Mouse (Mus musculus) left cerebral cortex, adult 18-20 months (tissue): ENCODE data around the gene Nfkb2. TPM values are rescaled to one million over a fixed set of nuclear protein-coding genes. Genes with fewer than 3 reads are reported as not detected.

Source experiments
- DNase-seq, 2 experiments: peaks; one replicate each; pipeline ENCODE4 v3.0.0; 2021 to 2022; ENCODE audit warnings: low spot score in 2 of 2, mixed read lengths in 1 of 2
- total RNA-seq, 2 experiments: library from RNA; stranded (reverse); gene quantifications; 2 replicates each; pipeline ENCODE4 v1.2.3; 2021

Gene Nfkb2
- total RNA-seq, 2 experiments from 2014 or later, result 1.9 to 2.1 TPM

DNA sequence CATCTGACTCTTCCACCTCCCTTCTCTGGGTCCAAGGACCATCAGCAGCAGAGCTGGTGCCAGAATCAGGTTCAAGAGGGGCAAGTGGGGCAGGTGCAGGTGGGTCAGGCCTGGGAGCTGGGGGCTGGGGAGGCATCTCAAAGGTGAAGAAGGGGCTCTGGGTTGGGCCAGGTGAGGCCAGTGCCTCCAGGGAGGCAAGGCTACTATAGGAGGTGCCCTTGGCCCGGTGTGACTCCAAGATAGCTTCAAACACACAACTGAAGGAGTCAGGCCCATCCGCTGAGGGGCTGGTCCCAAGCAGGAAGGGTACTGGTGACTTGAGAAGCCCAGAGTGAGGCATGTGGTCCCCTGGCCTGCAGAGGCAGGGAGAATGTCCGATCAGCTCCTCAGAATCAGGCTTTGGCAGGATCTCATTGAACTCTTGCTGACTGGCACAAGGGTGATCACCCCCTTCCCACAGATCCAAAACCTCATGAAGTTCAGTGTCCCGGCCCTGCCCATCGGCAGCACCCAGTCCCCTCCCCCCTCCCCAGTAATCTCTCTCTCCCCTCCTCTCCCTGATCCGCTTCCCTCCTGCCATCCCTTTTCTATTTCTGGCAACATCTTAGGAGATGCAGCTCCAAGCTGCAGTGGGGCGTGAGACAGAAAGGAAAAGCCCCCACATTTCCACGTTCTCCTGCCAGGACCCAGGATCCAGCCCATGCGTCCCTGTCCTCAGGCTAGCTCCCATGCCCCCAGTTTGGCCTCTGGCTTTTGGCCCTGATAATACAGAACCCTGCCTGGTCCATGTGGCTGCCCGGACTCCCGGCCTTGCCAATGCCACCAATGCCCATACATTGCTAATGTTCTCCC is 18.2 kb downstream of the Nfkb2 start:
- no peak for DNase-seq

- DNase-seq, result no peak
Observed at GRCm38 (mm10) chr19:46322996-46323572, 19.0 kb downstream of the Nfkb2 start.

DNA sequence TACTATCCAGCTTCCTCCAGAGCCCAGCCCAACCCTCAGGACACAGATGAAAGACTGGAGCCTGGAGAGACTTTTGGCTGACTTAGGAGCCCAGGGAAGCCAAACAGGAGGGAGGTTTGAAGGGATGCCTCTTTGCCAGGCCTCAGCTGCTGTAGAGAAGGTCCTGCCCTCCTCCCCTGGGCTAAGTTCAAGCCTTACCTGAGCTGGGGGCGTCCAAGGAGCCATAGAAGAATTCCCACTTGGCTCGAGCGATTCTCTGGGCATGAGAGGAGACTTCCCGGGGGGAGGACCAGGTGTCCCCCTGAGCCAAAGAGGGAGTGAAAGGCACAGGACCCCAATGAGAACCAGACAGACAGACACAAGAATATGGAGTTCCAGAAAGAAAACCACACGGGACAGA is 19.6 kb downstream of the Nfkb2 start:
- DNase-seq, result no peak

GRCm38 (mm10) chr19:46324366-46324765 is 20.2 kb downstream of the Nfkb2 start:
- DNase-seq, result no peak

GRCm38 (mm10) chr19:46324918-46325317 is 20.8 kb downstream of the Nfkb2 start:
- no peak for DNase-seq

GRCm38 (mm10) chr19:46326019-46326755 is 22.1 kb downstream of the Nfkb2 start:
- DNase-seq, result no peak

DNA sequence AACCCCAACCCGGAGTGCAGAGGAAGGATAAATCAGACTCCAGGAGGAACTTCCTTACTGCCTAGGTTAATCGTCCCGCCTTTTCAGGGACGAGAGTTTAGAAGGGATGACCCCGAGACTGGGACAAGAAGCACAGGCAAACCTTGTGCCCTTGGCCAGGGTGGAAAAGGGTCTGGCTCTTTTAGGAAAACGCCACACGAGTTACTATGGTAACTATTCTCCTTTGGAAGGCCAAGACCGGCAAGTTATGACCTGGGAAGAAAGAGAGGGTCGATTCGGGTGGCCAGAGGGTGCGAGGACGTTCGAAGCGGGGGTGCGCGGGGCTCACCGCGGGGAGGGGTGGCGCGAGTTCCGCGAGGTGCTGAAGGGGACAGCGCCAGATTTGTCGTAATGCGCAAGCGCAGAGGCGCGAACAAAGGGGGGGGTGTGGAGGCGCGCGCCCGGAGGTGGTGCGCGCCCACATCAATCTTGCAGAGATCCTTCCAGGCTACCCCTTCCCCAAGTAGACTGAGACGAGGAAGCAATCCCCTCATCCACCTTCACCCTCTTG is 22.7 kb downstream of the Nfkb2 start, which contains the start of gene Psd:
Gene Psd, minus strand, starts transcription at position 401 of the 550 bp plus-strand sequence.
- DNase-seq, result peak; percentile 66 to 75

DNA sequence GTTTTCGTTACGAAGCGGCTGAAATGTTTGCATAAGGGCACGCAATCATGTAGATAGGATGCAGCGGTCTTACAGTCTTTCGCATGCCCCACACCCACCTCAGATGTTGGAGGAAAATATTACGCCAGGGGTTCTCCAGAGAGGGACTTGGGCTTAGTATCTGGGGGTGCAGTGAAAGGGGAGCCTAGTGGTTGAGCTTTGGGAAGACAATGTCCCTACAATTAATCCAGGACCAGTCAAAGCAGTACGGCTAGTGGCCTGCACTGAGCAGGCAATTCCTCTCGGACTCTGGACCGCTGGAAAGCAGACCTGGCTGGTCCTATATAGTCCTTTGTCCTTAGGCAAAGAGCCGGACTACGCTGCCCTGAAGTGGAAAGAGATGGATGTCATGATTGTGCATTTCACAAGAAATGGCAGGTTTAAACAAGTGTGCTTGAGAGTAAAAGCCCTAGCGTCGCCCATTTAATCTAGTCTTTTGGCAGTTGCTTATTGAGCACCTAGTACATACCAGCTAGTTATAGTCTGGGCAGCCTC is 23.5 kb downstream of the Nfkb2 start:
- DNase-seq, result no peak

DNA sequence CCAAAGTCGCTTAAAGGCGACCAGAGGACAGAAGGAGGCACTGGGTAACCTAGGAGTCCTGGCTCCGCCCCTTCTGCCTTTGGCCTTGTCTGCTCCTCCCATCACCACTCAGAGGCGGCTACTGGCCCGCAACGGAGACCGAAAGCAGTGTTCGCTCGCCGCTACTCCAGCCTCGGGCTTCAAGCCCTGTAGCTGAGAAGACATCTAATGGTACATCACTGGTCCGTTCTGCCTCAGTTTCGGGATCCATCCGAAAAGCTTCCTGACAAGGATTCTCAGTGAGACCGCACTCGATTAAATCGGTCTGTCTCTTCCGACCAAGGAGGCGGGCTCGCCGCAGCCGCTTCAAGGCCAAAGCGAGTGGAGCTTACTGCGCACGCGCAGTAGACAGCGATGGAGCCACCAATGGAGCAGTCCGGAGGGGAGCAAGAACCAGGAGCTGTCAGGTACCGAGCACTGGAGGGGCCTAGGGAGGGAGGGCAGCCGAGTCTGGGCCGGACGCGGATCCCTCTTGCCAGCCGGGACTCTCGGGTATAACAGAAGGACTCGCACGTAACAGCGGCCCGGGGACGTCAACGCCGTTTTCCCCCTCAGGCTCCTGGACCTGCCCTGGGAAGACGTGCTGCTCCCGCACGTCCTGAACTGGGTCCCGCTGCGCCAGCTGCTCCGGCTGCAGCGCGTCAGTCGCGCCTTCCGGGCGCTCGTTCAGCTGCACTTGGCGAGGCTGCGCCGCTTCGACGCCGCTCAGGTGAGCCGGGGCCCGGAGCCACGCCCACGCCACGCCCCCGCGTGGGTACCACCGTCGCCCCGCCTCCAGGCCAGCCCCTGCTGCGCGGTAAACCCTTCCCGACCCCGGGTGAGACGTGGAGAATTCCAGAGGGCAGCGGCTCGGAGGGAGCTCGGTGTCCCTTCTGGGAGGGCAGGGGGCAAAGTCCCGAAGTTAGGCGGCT is 24.2 kb downstream of the Nfkb2 start, which contains the start of gene Fbxl15:
Gene Fbxl15, plus strand, starts transcription at position 104 of the 950 bp plus-strand sequence.
- DNase-seq, result peak; percentile 90 to 93

DNA sequence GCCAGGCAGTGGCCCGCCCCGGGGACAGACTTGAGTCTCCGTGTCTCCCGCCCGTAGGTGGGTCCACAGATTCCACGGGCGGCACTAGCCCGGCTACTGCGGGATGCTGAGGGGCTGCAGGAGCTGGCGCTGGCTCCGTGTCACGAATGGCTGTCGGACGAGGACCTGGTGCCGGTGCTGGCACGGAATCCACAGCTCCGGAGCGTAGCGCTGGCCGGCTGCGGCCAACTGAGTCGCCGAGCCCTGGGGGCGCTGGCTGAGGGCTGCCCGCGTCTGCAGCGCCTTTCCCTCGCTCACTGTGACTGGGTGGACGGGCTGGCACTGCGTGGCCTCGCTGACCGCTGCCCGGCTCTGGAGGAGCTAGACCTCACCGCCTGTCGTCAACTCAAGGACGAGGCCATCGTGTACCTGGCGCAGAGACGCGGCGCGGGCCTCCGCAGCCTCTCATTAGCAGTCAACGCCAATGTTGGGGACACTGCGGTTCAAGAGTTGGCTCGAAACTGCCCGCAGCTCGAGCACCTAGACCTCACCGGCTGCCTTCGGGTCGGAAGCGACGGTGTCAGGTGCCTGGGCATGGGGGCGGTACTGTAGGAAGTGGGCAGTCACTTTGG is 25.0 kb downstream of the Nfkb2 start:
- no peak for DNase-seq

DNA sequence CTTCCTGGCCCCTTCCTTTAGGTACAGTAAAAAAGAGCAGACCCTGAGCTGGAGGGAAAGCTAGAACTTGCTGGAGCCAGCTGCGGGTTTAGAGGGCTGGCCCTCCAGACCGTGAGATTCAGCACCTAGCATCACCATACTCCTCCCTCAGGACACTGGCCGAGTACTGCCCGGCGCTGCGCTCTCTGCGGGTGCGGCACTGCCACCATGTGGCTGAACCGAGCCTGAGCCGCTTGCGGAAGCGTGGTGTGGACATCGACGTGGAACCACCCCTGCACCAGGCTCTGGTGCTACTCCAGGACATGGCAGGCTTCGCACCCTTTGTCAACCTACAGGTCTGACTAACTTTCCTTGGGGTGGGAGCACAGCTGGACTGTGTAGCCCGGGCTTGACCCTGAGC is 25.8 kb downstream of the Nfkb2 start:
- DNase-seq, result peak; percentile 81 to 86

GRCm38 (mm10) chr19:46330696-46331095 is 26.6 kb downstream of the Nfkb2 start:
- no peak for DNase-seq

DNA sequence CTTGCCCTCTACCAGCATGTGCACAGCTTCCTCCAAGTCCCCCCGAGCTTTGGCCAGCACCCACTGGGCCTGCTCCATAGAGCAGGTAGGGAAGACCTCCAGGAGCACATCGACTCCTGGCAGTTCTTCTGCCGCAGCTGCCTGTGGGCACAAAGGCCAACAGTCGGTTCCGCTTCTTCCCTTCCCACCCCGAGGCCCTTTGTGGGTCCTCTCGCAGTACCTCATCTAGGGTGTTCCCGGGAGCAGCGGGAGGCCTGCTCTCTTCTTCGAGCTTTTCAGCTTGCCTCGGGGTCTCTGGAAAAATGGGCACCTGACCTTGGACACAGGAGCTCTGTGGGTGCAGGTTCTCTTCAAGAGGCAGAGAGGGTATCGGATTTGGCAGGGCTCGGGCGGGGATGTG is 27.2 kb downstream of the Nfkb2 start:
- no peak for DNase-seq

DNA sequence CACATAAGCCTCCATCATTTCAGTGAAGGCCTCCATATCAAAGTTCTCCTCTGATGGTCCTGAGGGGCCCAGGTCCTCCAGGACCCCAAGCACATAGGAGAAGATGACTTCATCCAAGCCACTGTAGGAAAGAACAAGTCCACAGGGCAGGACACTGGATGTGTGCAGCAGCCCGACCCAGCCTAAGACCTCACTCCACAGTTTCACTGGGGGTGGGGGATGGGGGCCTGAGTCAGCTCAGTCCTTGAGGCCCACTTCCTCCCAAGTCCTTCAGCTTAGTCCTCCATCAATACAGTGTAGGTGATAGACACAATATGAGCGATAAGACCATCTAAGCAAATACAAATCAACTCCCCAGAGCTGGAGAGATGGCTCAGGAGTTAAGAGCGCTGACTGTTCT is 27.8 kb downstream of the Nfkb2 start:
- no peak for DNase-seq

DNA sequence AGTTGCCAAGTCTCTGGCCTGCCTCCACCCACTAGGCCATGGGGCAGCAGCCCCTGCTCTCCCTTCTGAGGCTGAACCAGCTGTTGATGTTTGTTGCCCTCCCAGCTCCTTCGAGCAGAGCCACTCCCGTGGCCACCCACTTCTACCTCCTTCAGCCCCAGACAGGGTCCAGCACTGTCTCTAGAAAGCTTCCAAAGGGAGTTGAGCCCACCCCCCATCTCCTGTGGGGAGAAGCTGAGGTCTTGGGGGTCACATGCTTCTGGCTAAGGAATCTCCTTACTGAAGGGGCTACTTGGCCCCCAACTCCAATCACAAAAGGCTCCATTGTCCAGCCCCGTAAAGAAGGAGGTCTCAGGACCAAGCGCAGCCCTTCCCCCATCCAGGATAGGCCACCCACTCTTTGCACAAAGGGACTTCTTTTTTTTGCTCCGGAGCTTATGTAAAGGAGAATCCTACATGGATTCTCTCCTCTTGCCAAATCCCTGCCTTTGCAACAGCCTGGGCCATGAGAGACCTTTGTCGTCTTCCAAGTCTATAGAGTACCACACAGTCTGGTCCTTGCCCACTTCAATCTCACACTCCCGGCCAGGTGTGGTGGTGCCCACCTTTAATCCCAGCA is 28.7 kb downstream of the Nfkb2 start:
- DNase-seq, result no peak

GRCm38 (mm10) chr19:46333906-46334305 is 29.8 kb downstream of the Nfkb2 start:
- DNase-seq, result no peak

DNA sequence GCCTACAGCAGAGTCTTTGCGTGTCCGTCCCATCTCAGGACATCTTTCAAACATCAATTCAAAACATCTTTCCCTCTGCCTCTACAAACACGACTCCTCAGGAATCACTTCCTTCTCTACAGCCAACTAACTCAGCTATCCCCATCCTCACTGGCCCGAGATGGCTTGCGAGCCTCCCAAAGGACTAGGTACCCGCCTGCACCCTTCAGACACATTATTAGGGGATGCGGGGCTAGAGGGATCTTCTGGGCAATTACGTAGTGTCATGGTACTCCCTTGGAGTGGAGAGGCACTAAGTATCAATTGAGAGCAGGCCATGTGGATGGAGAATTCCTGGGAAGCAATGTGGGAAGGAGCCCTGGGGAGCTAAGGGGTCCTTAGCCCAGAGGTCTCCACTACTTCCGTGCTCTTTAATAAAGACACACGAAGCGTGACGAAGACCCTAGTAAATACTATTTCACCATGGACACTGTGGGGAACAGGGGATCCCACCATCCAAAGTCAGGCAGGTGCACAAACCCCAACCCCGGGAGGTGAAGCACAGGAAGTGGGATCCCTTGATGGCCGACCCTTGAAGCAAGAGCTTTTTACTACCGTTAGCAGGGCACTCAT is 33.7 kb downstream of the Nfkb2 start:
- DNase-seq, result no peak

- DNase-seq, result peak; percentile 98 to 99
Observed at GRCm38 (mm10) chr19:46338331-46338936, 34.3 kb downstream of the Nfkb2 start, which contains the start of gene Cuedc2. TSS of gene Cuedc2 (minus strand) at chr19:46338702.
